Mouse (Mus musculus) embryo, embryonic 9.5 days (tissue): ENCODE results near the gene Erf.

Experiments used
- DNase-seq: peaks from one replicate; pipeline ENCODE4 v3.0.0-alpha.2; 2017; ENCODE audit errors: extremely low spot score

Erf gene

GRCm38 (mm10) chr7:25238829-25239623 is 11.5 kb downstream of the Erf start:
- peak; percentile 79 for DNase-seq

DNA sequence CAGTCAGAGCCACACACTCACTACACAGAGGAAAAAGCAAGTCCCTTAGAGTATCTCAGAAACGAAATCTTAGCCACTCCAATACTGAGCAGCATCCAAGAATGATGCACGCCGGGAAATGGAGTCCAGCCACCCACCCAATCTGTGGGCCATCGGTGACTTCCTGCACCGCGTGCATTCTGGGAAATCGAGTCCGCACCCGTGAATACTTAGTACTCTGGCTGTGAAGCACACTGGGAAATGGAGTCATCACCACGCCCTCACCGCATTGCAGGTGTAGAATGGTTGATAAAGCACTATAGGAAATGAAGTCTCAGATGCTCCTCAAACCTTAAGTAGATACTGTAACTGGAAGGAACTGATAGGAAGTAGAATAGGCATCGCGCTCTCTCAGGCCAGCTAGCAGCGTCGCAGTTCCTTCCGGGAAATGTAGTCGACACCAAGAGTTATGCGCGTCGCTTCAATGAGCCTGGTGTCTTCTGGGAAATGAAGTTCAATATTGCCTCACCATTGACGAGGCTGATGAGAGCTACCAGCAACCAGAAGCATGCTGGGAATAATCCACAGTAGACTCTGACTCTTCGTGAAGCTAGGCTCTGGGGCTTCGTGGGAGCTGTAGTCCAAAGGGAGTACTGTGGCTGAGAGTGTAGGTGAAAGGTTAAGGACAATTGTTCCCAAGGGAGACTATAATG is 12.4 kb downstream of the Erf start:
- DNase-seq, result peak; percentile 97

DNA sequence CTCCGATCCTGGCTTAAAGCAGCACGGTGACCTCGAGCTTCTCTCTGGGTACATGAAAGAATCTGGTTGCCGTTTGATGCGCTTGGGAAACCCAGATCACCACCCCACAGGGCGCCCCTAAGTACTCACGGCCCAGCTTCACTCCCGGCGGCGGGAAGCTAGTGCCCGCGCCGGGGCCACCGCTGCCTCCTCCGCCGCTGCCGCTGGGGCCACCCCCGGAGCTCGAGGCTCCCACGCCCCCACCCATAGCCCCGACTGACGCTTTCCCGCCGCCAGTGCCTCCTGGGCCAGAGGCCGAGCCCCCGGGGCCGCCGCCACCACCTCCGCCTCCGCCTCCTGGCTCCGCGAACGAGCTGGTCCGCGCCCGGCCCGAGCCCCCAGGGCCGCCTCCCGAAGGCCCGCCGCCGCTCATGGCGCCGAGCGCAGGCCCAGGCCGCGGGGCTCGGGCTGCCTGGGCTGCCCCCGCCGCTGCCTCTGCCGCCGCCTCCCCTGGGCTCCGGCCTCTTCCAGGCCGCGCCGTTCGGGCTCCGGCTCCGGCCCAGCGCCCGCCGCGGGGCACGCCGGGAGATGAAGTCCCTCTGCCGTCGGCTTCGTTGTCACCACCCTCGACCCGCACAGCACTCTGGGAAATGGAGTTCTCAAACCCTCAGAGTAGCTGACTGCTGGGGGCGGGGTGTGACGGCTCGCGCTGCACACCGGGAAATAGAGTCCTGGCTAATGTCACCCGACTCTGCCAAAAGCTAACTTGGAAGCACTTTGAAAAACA is 13.1 kb downstream of the Erf start, which contains the start of gene Gsk3a:
Gene Gsk3a (minus strand): TSS at position 603 of the 766 bp plus-strand sequence.
- DNase-seq, result no peak

DNA sequence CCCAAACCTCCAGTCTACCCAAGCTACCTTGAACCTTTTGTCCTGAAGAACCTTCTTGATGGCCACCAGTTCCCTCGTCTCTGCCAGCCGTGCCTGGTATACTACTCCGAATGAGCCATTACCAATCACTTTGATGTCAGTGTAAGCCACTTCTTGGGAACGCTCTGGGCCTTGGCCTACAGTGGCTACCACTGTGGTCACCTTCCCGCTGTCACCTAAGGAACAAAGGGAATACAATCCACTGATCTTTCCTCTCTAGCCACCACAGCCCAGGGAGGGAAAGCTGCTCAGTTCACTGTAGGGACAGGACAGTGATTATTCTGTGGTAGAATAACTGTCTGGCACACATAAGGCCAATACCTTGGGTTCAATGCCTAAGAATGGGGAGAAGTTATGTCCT is 15.0 kb downstream of the Erf start:
- DNase-seq, result no peak

GRCm38 (mm10) chr7:25233061-25233460 is 17.5 kb downstream of the Erf start:
- DNase-seq, result no peak

GRCm38 (mm10) chr7:25232101-25232648 is 18.4 kb downstream of the Erf start:
- DNase-seq, result no peak

DNA sequence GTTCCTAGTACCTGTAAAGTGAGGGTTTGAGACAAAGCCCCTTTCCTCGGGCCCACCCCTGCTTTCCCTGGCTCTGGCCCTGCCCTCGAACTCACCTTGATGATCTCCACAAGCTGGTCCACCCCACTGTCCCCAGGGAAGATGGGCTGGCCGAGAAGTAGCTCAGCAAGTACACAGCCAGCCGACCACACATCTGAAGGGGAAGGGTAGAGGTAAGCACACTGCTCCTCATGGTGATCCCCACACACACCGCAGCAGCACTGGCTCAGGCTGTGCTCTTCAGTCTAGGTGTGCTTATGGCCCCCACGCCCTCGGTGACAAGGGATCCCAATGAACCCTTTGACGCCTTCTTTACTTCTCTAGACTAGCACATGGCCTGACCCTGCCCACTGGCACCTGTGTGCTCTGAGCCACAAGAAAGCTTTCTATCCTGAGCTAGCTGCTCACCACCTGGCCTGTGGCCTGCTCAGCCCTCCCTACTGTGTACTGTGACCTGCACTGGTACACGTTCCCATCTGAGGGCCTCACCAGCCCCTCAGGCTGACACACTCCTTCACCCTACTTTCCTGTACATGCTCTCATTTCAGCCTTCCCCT is 19.8 kb downstream of the Erf start:
- no peak for DNase-seq

- no peak for DNase-seq
These were observed 22.8 kb downstream of the Erf start for GRCm38 (mm10) chr7:25227523-25228300.

- DNase-seq, result no peak
These were observed 28.1 kb downstream of the Erf start for GRCm38 (mm10) chr7:25222275-25222967.

GRCm38 (mm10) chr7:25221102-25221883 is 29.3 kb downstream of the Erf start, which contains the start of gene Zfp526:
TSS of gene Zfp526 (plus strand) at chr7:25221425.
- peak; percentile 96 for DNase-seq

GRCm38 (mm10) chr7:25220457-25221101 is 30.0 kb downstream of the Erf start, which contains the start of gene Dedd2:
TSS of gene Dedd2 (minus strand) at chr7:25220615.
- no peak for DNase-seq

- DNase-seq, result peak; percentile 94
These were observed 30.7 kb downstream of the Erf start for GRCm38 (mm10) chr7:25219756-25220456.

- no peak for DNase-seq
These were observed 31.2 kb downstream of the Erf start for GRCm38 (mm10) chr7:25219416-25219750.

GRCm38 (mm10) chr7:25218705-25219415 is 31.7 kb downstream of the Erf start:
- DNase-seq, result peak; percentile 89

DNA sequence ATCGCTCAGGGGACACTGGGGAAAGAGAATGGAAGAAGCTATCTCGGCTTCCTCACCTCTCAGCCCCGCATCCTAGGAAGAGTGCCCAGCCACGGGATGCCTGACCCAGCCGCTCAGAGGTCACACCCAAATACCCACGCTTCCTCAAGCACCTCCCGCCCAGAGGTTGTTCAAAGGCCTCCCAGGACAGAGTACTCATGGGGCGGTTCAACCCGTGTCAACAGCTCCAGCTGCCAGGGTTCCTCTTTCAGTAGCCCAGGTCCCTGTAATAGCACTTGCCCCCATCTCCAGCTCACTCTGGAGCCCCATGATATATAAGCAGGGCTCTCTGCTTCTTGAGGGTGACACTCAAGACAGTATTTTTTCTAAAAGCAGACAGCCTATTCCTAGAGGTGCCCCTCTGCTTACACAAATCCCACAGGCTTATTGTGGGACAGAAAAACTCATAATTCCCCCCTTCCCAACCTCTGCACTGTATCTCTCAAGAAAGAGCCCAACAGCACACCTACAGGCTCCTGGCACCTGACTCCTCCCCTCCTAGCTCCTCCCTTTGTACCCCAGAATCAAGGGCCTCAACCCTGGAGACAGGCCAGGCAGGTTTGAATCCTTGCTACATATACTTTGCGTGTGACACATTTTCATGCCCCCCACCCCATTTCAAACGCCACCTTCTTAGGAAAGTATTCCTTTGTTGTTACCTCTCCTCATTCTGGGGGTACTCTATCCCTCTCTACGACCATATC is 32.7 kb downstream of the Erf start:
- DNase-seq, result no peak

GRCm38 (mm10) chr7:25214172-25214571 is 36.4 kb downstream of the Erf start:
- no peak for DNase-seq

DNA sequence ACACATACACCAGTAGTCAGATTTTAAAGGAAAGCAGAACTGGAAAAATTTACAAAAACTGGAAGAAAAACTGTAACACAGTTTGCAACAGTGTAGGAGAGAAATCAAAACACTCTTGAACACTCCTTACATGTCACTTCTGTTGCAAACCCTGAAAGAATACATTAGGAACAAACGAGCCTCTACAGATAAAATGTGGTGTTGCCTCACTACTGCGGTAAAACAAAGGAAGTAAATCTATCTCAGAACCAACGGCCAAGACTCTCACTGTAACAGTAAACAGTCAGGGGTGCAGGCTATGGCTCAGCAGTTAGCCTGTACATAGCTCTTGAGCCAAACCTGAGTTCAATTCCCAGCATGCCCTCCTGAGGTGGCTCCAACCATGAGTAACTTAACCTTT is 37.5 kb downstream of the Erf start:
- DNase-seq, result no peak
